Mouse (Mus musculus): ENCODE measurements around the gene Cldn20. TPM values are rescaled to one million over a fixed set of nuclear protein-coding genes. Genes with fewer than 3 reads are reported as not detected.

Gene Cldn20
- polyA plus RNA-seq, 1 experiment = not detected

DNA sequence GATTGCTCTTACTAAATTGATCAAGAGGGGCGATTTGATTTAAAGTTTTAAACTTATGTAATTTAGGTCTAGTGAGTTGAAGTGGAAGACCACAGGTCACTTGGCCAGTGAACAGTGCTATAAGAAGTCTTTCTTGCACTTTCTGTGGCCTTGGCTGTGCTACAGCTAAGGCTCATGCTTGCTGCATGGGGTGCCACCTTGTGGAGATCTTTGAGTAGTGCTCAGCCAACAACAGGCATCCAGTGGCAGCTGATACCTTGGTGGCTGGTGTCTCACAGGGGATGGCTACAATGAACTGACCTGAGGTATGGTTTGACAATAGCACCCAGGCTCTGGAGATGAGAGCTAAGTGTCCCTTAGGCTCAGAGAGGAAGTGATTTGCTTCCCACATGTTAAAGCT is 22.5 kb upstream of the Cldn20 start:
- WGBS = 27% methylated on average over 1 of the region's 1 CpGs
- Histone ChIP-seq H3K4me3 (replicated peaks; ENCODE audit: control insufficient read depth, low read depth, low read length) (no peak overlapping the region), H3K27ac (ENCODE audit: control insufficient read depth, insufficient read depth, low read depth, low read length, poor library complexity) (no peak overlapping the region), H3K4me1 (ENCODE audit: control insufficient read depth, insufficient read depth, low read length) (0 out of 2 replicates have a peak, but pooled peaks cover 1% of the 10 kb centered on the region)
- TF ChIP-seq POLR2A (IDR thresholded peaks at IDR 0.05; ENCODE audit: borderline replicate concordance, control insufficient read depth, low read depth, low read length) = no peak
- TF ChIP-seq CTCF (IDR thresholded peaks at IDR 0.05; ENCODE audit: control insufficient read depth, insufficient read depth, low read length) = peak; percentile 86

DNA sequence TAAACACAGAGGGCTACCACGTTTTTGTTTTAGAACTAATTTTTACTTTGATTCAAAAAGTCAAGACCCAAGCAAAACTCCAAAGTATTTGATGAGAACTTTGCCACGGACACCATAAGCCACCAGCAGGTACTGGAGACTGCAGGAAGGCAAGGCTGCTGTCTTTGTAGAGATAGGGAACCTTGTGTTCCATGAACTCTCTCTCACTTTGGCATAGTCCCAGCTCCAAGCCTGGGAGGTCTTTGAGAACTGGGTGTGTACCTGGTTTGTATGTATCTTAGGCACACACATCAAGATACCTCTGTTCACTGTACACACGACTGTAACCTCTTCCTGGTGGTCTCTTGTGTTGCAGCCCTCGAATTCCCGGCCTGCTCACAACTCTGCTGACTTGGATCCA is 18.0 kb upstream of the Cldn20 start:
- no peak overlapping the region for H3K27ac ChIP-seq (ENCODE audit: control insufficient read depth, insufficient read depth, low read depth, low read length, poor library complexity)
- WGBS = 74% methylated on average over 5 of the region's 5 CpGs
- TF ChIP-seq POLR2A (IDR thresholded peaks at IDR 0.05; ENCODE audit: borderline replicate concordance, control insufficient read depth, low read depth, low read length) = no peak
- TF ChIP-seq CTCF (IDR thresholded peaks at IDR 0.05; ENCODE audit: control insufficient read depth, insufficient read depth, low read length) = no peak
- H3K4me1 ChIP-seq (ENCODE audit: control insufficient read depth, insufficient read depth, low read length) = 0 out of 2 replicates have a peak, but pooled peaks cover 1% of the 10 kb centered on the region
- H3K4me3 ChIP-seq (replicated peaks; ENCODE audit: control insufficient read depth, low read depth, low read length) = no peak overlapping the region

DNA sequence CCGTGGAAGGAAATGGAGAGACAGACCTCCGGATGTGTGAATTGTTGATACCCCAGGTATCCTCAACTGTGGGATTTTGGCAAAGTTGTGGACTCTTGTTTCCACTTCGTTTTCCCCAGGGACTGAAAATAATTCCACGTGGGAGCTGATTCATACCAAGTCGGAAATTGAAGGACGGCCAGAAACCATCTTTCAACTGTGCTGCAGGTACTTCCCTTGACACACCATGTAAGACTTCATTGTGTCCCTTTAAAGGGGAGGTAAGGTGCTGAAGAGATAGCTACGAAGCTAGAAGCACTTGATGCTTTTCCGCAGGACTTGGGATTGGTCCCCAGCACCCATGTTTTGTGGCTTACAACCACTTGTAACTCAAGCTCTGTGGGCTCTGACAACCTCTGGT is 16.5 kb upstream of the Cldn20 start:
- TF ChIP-seq POLR2A (IDR thresholded peaks at IDR 0.05; ENCODE audit: borderline replicate concordance, control insufficient read depth, low read depth, low read length) (no peak), CTCF (IDR thresholded peaks at IDR 0.05; ENCODE audit: control insufficient read depth, insufficient read depth, low read length) (no peak)
- Histone ChIP-seq H3K4me3 (replicated peaks; ENCODE audit: control insufficient read depth, low read depth, low read length) (no peak overlapping the region), H3K4me1 (ENCODE audit: control insufficient read depth, insufficient read depth, low read length) (0 out of 2 replicates have a peak, but pooled peaks cover 1% of the 10 kb centered on the region), H3K27ac (ENCODE audit: control insufficient read depth, insufficient read depth, low read depth, low read length, poor library complexity) (no peak overlapping the region)
- WGBS = 86% methylated on average over 8 of the region's 8 CpGs

DNA sequence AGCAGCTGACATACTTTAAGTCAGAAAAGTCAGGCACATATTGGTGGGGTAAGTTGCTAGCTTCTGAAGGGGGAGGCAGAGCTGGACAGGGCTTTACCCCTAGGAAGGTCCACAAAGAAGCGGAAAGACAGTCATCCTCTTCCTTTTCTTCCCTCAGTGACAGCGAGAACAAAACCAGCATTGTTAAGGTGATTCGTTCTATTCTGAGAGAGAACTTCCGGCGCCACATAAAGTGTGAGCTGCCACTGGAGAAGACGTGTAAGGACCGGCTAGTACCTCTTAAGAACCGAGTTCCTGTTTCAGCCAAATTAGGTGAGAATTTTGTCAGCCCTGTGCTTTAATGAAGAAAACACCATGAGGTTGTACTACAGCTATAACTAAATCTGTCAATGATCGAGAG is 15.9 kb upstream of the Cldn20 start:
- Histone ChIP-seq H3K4me1 (ENCODE audit: control insufficient read depth, insufficient read depth, low read length) (0 out of 2 replicates have a peak, but pooled peaks cover 1% of the 10 kb centered on the region), H3K4me3 (replicated peaks; ENCODE audit: control insufficient read depth, low read depth, low read length) (no peak overlapping the region), H3K27ac (ENCODE audit: control insufficient read depth, insufficient read depth, low read depth, low read length, poor library complexity) (no peak overlapping the region)
- WGBS = 64% methylated on average over 9 of the region's 9 CpGs
- no peak for TF ChIP-seq CTCF (IDR thresholded peaks at IDR 0.05; ENCODE audit: control insufficient read depth, insufficient read depth, low read length)
- no peak for TF ChIP-seq POLR2A (IDR thresholded peaks at IDR 0.05; ENCODE audit: borderline replicate concordance, control insufficient read depth, low read depth, low read length)

DNA sequence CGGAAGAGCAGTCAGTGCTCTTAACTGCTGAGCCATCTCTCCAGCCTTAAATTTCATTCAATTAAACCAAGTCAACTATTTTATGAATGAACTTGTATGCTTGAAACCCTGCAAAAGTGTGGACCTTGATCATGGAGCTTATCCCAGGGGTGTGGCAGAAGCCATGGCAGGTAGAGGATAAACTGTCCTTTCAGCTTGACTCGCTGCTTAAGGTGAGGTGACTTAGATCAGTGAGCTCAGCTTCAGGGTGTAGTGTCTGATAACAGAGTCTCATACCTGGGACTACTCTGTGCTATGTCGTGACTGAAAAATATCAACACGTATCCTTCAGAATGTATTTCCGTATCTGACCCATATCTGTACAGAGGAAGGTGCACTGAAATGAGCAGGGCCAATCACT is 12.0 kb upstream of the Cldn20 start:
- H3K4me3 ChIP-seq (replicated peaks; ENCODE audit: control insufficient read depth, low read depth, low read length) = no peak overlapping the region
- H3K27ac ChIP-seq (ENCODE audit: control insufficient read depth, insufficient read depth, low read depth, low read length, poor library complexity) = no peak overlapping the region
- no peaks in the 10 kb centered on the region for H3K4me1 ChIP-seq (ENCODE audit: control insufficient read depth, insufficient read depth, low read length)
- TF ChIP-seq CTCF (IDR thresholded peaks at IDR 0.05; ENCODE audit: control insufficient read depth, insufficient read depth, low read length) = no peak
- WGBS = 82% methylated on average over 5 of the region's 5 CpGs

DNA sequence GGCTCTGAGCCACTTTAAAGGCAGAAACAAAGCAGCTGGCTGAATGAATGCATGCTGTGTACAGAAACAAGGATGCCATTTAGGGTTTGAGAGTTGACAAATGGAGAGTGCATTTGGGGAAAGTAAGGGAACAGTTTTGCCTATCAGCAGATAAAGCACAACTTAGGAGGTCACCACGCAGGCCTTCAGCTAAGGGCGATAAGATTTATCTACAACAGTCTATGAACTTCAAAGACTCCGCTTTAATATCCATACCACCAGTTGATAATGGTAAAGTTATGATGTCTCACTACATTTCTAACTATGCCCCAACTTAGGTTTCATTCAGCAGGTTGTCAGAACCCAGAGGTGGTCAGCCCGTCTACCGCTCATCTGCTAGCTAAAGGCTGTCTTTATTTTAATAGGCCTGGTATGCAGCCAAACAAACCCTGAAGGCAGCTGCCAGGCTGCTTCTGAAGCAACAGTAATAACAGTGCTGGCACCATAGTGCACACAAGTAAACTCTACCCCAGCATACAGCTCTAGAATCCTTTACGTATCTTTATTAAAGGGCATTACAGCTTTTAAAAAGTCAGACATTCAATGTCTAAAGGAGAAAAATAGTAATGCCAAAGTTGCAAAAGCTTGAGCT is 4.4 kb upstream of the Cldn20 start:
- TF ChIP-seq CTCF (IDR thresholded peaks at IDR 0.05; ENCODE audit: control insufficient read depth, insufficient read depth, low read length) (no peak), POLR2A (IDR thresholded peaks at IDR 0.05; ENCODE audit: borderline replicate concordance, control insufficient read depth, low read depth, low read length) (no peak)
- WGBS = 71% methylated on average over 6 of the region's 6 CpGs
- Histone ChIP-seq H3K4me3 (replicated peaks; ENCODE audit: control insufficient read depth, low read depth, low read length) (no peak overlapping the region), H3K4me1 (ENCODE audit: control insufficient read depth, insufficient read depth, low read length) (no peaks in the 10 kb centered on the region), H3K27ac (ENCODE audit: control insufficient read depth, insufficient read depth, low read depth, low read length, poor library complexity) (no peak overlapping the region)

DNA sequence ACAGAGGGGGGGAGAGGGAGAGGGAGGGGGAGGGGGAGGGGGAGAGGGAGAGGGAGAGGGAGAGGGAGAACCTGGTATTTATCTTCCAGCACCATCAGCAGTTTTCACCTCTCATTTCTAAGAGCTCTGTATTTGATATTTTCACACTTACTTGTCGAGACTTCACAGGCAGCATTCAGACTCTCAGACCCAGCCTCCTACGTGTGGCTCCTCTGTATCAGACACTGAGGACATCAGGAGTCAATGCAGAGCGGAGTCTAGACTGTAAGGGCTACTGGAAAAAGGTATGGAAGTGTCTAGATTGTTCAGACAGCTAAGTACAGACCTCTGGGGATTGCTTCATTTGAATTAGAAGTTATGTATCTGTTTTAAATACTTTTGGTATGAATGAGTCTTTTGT is 2.8 kb upstream of the Cldn20 start:
- WGBS = 66% methylated on average over 3 of the region's 3 CpGs
- Histone ChIP-seq H3K4me1 (ENCODE audit: control insufficient read depth, insufficient read depth, low read length) (no peaks in the 10 kb centered on the region), H3K27ac (ENCODE audit: control insufficient read depth, insufficient read depth, low read depth, low read length, poor library complexity) (no peak overlapping the region), H3K4me3 (replicated peaks; ENCODE audit: control insufficient read depth, low read depth, low read length) (no peak overlapping the region)
- no peak for TF ChIP-seq CTCF (IDR thresholded peaks at IDR 0.05; ENCODE audit: control insufficient read depth, insufficient read depth, low read length)
- no peak for TF ChIP-seq POLR2A (IDR thresholded peaks at IDR 0.05; ENCODE audit: borderline replicate concordance, control insufficient read depth, low read depth, low read length)

DNA sequence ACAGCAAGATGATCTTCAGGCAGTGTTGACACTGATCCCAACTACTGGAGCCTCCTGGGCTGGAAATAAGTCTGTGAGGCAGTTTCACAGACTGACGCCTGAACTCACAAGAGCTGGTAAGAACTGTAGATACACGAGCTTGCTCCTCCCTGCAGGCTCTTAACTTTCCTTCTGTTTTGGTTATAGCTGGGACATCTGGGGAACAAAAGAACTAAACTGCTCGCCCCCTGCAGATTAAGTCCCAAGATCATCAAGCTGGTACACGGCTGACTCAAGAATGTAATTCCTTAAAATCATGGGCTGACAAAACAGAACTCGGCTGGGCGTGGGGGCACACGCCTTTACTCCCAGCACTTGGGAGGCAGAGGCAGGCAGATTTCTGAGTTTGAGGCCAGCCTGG is 1.8 kb upstream of the Cldn20 start:
- TF ChIP-seq POLR2A (IDR thresholded peaks at IDR 0.05; ENCODE audit: borderline replicate concordance, control insufficient read depth, low read depth, low read length) (no peak), CTCF (IDR thresholded peaks at IDR 0.05; ENCODE audit: control insufficient read depth, insufficient read depth, low read length) (no peak)
- WGBS = 87% methylated on average over 7 of the region's 7 CpGs
- H3K27ac ChIP-seq (ENCODE audit: control insufficient read depth, insufficient read depth, low read depth, low read length, poor library complexity) = no peak overlapping the region
- no peak overlapping the region for H3K4me3 ChIP-seq (replicated peaks; ENCODE audit: control insufficient read depth, low read depth, low read length)
- no peaks in the 10 kb centered on the region for H3K4me1 ChIP-seq (ENCODE audit: control insufficient read depth, insufficient read depth, low read length)

DNA sequence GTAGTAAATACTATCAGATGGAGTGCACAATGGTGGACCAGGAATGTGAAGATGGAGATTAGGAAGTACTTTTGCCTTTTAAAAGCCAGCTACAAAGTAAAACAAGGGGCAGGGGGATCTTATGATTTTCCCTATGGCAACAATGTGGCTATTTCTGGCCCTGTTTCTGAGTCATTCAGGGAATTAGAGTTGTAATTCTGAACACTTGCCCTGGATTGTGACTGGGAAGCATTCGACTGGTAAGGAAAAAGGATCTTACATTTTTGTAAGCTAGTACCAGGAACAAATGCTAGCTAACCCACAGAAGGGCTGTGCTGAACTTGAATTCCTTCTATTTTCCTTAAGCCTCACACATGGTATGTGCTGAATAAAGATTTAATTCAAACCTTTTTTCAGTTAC is 713 bp upstream of the Cldn20 start:
- H3K4me1 ChIP-seq (ENCODE audit: control insufficient read depth, insufficient read depth, low read length) = no peaks in the 10 kb centered on the region
- H3K4me3 ChIP-seq (replicated peaks; ENCODE audit: control insufficient read depth, low read depth, low read length) = no peak overlapping the region
- TF ChIP-seq POLR2A (IDR thresholded peaks at IDR 0.05; ENCODE audit: borderline replicate concordance, control insufficient read depth, low read depth, low read length) = no peak
- WGBS = 78% methylated on average over 1 of the region's 1 CpGs
- no peak overlapping the region for H3K27ac ChIP-seq (ENCODE audit: control insufficient read depth, insufficient read depth, low read depth, low read length, poor library complexity)

All from bone marrow, adult 2 months (tissue).